Mouse (Mus musculus): ENCODE results near the gene Lsamp.

DNA sequence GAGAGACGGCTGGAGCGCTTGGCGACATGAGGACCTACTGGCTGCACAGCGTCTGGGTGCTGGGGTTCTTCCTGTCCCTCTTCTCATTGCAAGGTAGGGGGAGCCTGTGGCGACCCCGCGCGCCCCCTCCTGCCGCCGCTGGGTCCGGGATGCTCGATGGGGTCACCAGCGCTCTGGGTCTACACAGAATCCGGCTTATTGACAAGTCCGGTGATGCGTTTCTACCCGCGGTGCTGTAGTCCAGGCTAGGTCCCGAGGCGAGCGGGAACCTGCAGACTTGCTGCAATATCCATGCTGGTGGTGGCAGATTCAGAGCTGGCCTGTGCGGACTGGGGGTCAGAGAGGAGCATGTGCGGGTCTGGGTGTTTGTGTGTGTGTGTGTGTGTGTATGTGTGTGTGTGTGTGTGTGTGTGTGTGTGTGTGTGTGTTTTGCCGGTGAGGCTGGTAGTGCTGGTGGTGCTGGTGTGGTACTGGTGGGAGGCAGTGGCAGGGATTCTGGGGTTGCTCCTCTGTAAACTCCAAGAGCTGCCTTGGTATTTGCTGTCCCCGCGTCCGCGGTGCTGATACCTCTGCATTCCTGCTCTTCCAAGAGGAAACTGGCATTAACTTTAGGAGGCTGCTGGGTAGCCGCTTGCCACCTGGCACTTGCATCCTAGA lies 602 bp downstream of the Lsamp start:
- no peak for TF ChIP-seq POLR2A (IDR thresholded peaks at IDR 0.05; ENCODE audit: extremely low read depth, insufficient read depth, low read length)
- no peak for TF ChIP-seq CTCF (IDR thresholded peaks at IDR 0.05; ENCODE audit: low read depth, low read length)
